21 mouse cellular contexts compared by ENCODE assay signal in the genomic region with DNA sequence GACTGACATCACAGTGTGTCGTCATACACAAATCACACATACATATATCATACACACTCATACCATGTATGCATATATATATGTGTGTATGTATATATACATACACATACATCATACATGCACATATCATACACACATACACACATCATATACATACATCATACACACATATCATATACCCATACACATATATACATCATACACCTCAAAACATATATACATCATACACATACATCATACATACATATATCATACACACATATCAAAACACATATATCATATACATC. TPM values are rescaled to one million over a fixed set of nuclear protein-coding genes. Genes with fewer than 3 reads are reported as not detected.
DNase-seq lines count a peak whose midpoint lies in the region; ATAC-seq and TF ChIP-seq lines count a peak whose summit lies in the region.
"Had no signal": no experiment of that assay in that cellular context is flagged by ENCODE, and none has a peak within 500 bp of the region (broad histone marks: within the 10 kb centered on the region; RNA-seq: fewer than 3 reads in every experiment).

No protein-coding gene starts in this region.

- H3K27ac ChIP-seq in embryonic facial prominence, embryonic 11.5 days (replicated peaks; ENCODE audit: low read depth, low read length), result no peak overlapping the region
- no peak overlapping the region for H3K27ac ChIP-seq in embryonic facial prominence, embryonic 10.5 days (replicated peaks)
- no peak overlapping the region for H3K27ac ChIP-seq in kidney, postnatal 0 days
- no peak overlapping the region for H3K27ac ChIP-seq in kidney, adult 2 months (ENCODE audit: insufficient read depth, low read depth, low read length)
- no peak overlapping the region for H3K27ac ChIP-seq in midbrain, postnatal 0 days (ENCODE audit: low read depth, low read length)
- H3K27ac ChIP-seq: layer of hippocampus, adult 2 months; limb, embryonic 15.5 days; stomach, postnatal 0 days had no signal

- no peak for DNase-seq in embryonic facial prominence, embryonic 11.5 days (ENCODE audit: low spot score)
- no peak for DNase-seq in embryonic facial prominence, embryonic 10.5 days (ENCODE audit: low spot score)
- DNase-seq in kidney, postnatal 0 days (ENCODE audit: low spot score), result no peak
- no peak for DNase-seq in kidney, adult 2 months
- no peak for DNase-seq in midbrain, postnatal 0 days (ENCODE audit: low spot score)
- DNase-seq in adrenal gland, postnatal 25 days, result no peak
- DNase-seq in layer of hippocampus, adult 8-10 months (ENCODE audit: low spot score in 2 of 2), result no peak

- peak; percentile 54 for ATAC-seq in embryonic facial prominence, embryonic 11.5 days (replicated peaks; ENCODE audit: insufficient number of reproducible peaks, low FRiP score, low TSS enrichment, low read depth)
- ATAC-seq in kidney, postnatal 0 days (replicated peaks; ENCODE audit: low FRiP score, low read depth), result 0 out of 2 replicates have a peak, but pooled peaks have one; percentile 15
- ATAC-seq in erythroblast, adult 5-6 weeks (replicated peaks; ENCODE audit: low FRiP score, poor library complexity, severe bottlenecking), result 0 out of 2 replicates have a peak, but pooled peaks have one; percentile 17
- ATAC-seq in midbrain, postnatal 0 days (ENCODE audit: low FRiP score), result peak; percentile 19; the same call in 1 of the 2 replicates

- no peak overlapping the region for H3K4me3 ChIP-seq in embryonic facial prominence, embryonic 11.5 days (ENCODE audit: low read depth, low read length)
- H3K4me3 ChIP-seq in embryonic facial prominence, embryonic 10.5 days, result no peak overlapping the region
- H3K4me3 ChIP-seq in kidney, postnatal 0 days (replicated peaks; ENCODE audit: low read depth, low read length), result no peak overlapping the region
- H3K4me3 ChIP-seq in kidney, adult 2 months (ENCODE audit: insufficient read depth, low read depth, low read length), result no peak overlapping the region
- H3K4me3 ChIP-seq in midbrain, postnatal 0 days (ENCODE audit: low read depth, low read length), result no peak overlapping the region
- H3K4me3 ChIP-seq: layer of hippocampus, adult 2 months; limb, embryonic 15.5 days; myocyte had no signal

- TF ChIP-seq CTCF in kidney, postnatal 0 days (IDR thresholded peaks at IDR 0.05; ENCODE audit: low read depth), result no peak
- no peak for TF ChIP-seq CTCF in kidney, adult 2 months (conservative IDR thresholded peaks at IDR 0.05; ENCODE audit: insufficient read depth, insufficient read length, low read depth, low read length)
- TF ChIP-seq CTCF in midbrain, postnatal 0 days (IDR thresholded peaks at IDR 0.05), result no peak

- H3K4me1 ChIP-seq in embryonic facial prominence, embryonic 11.5 days (ENCODE audit: control insufficient read depth, insufficient read depth, low read length), result no peaks in the 10 kb centered on the region
- no peaks in the 10 kb centered on the region for H3K4me1 ChIP-seq in embryonic facial prominence, embryonic 10.5 days
- no peaks in the 10 kb centered on the region for H3K4me1 ChIP-seq in kidney, postnatal 0 days (replicated peaks; ENCODE audit: insufficient read depth, low read length)
- no peaks in the 10 kb centered on the region for H3K4me1 ChIP-seq in kidney, adult 2 months (ENCODE audit: control insufficient read depth, insufficient read depth, low read length)
- H3K4me1 ChIP-seq in midbrain, postnatal 0 days (ENCODE audit: insufficient read depth, low read length), result no peaks in the 10 kb centered on the region
- H3K4me1 ChIP-seq: limb, embryonic 15.5 days had no signal

- no peak for TF ChIP-seq POLR2A in kidney, adult 2 months (IDR thresholded peaks at IDR 0.05; ENCODE audit: low read depth, low read length)

- 72% methylated on average over 1 of the region's 1 CpGs for WGBS in embryonic facial prominence, embryonic 11.5 days
- WGBS in embryonic facial prominence, embryonic 10.5 days, result 77% methylated on average over 1 of the region's 1 CpGs
- 79% methylated on average over 1 of the region's 1 CpGs for WGBS in kidney, postnatal 0 days
- 79% methylated on average over 1 of the region's 1 CpGs for WGBS in kidney, adult 2 months
- WGBS in midbrain, postnatal 0 days, result 55% methylated on average over 1 of the region's 1 CpGs

- no peaks in the 10 kb centered on the region for H3K27me3 ChIP-seq in embryonic facial prominence, embryonic 11.5 days (ENCODE audit: control insufficient read depth, insufficient read depth, low read length)
- no peaks in the 10 kb centered on the region for H3K27me3 ChIP-seq in embryonic facial prominence, embryonic 10.5 days (replicated peaks; ENCODE audit: low read depth, poor library complexity, severe bottlenecking)
- H3K27me3 ChIP-seq in kidney, postnatal 0 days (ENCODE audit: insufficient read depth, low read length), result no peaks in the 10 kb centered on the region
- no peaks in the 10 kb centered on the region for H3K27me3 ChIP-seq in kidney, adult 2 months (replicated peaks; ENCODE audit: control insufficient read depth, insufficient read depth, low read length)
- no peaks in the 10 kb centered on the region for H3K27me3 ChIP-seq in midbrain, postnatal 0 days (ENCODE audit: insufficient read depth, low read length)
- H3K27me3 ChIP-seq: limb, embryonic 15.5 days had no signal

- H3K9ac ChIP-seq in embryonic facial prominence, embryonic 11.5 days (replicated peaks; ENCODE audit: low read length), result no peak overlapping the region
- H3K9ac ChIP-seq in kidney, postnatal 0 days (ENCODE audit: low read depth, low read length), result no peak overlapping the region
- no peak overlapping the region for H3K9ac ChIP-seq in midbrain, postnatal 0 days (replicated peaks; ENCODE audit: low read length, poor library complexity, severe bottlenecking)
- H3K9ac ChIP-seq: limb, embryonic 15.5 days; liver, postnatal 0 days had no signal

- no peaks in the 10 kb centered on the region for H3K9me3 ChIP-seq in embryonic facial prominence, embryonic 11.5 days (replicated peaks; ENCODE audit: control insufficient read depth, low read length)
- H3K9me3 ChIP-seq in embryonic facial prominence, embryonic 10.5 days, result no peaks in the 10 kb centered on the region
- H3K9me3 ChIP-seq in kidney, postnatal 0 days (replicated peaks; ENCODE audit: low read length), result no peaks in the 10 kb centered on the region
- no peaks in the 10 kb centered on the region for H3K9me3 ChIP-seq in midbrain, postnatal 0 days (ENCODE audit: low read length)
- H3K9me3 ChIP-seq: limb, embryonic 15.5 days had no signal

- no peaks in the 10 kb centered on the region for H3K36me3 ChIP-seq in embryonic facial prominence, embryonic 11.5 days (replicated peaks; ENCODE audit: control insufficient read depth, insufficient read depth, low read depth, low read length)
- H3K36me3 ChIP-seq in embryonic facial prominence, embryonic 10.5 days (replicated peaks), result no peaks in the 10 kb centered on the region
- no peaks in the 10 kb centered on the region for H3K36me3 ChIP-seq in kidney, postnatal 0 days (ENCODE audit: insufficient read depth, low read length)
- H3K36me3 ChIP-seq in kidney, adult 2 months (ENCODE audit: control insufficient read depth, insufficient read depth, low read length), result no peaks in the 10 kb centered on the region
- peaks cover 3% of the 10 kb centered on the region; the same call in 1 of the 2 replicates for H3K36me3 ChIP-seq in midbrain, postnatal 0 days (ENCODE audit: insufficient read depth, low read length)

- H3K4me2 ChIP-seq in embryonic facial prominence, embryonic 11.5 days (ENCODE audit: low read depth, low read length), result no peak overlapping the region
- H3K4me2 ChIP-seq in kidney, postnatal 0 days (ENCODE audit: low read length), result no peak overlapping the region
- H3K4me2 ChIP-seq in midbrain, postnatal 0 days (ENCODE audit: low read depth, low read length, poor library complexity, severe bottlenecking), result no peak overlapping the region
- H3K4me2 ChIP-seq: limb, embryonic 15.5 days had no signal

RNA-seq across cellular contexts. Expression of a gene that starts 24.5 kb away (rescaled TPM):
- polyA plus RNA-seq in embryonic facial prominence, embryonic 11.5 days (2014; fragmentation: Nextera tagmentation; extraction: Ambion mirVana), result not detected in 2 replicates
- polyA plus RNA-seq in embryonic facial prominence, embryonic 10.5 days (2016; fragmentation: Nextera tagmentation; extraction: Ambion mirVana), result not detected in 2 replicates
- polyA plus RNA-seq in kidney, postnatal 0 days (2015; fragmentation: Nextera tagmentation; extraction: Ambion mirVana), result not detected in 2 replicates
- 0.11 TPM in 1 of 2 replicates, not detected in the other for polyA plus RNA-seq in kidney, adult 2 months (2012; rRNA removed)
- not detected in 2 replicates for total RNA-seq in erythroblast, adult 5-6 weeks (2015; ENCODE audit: low replicate concordance)
- not detected in 2 replicates for total RNA-seq in erythroblast, adult 5-6 weeks (2017; ENCODE audit: low replicate concordance)
- total RNA-seq in midbrain, postnatal 0 days (2014; rRNA removed), result not detected in 2 replicates
- not detected in 2 replicates for polyA plus RNA-seq in midbrain, postnatal 0 days (2015; fragmentation: Nextera tagmentation; extraction: Ambion mirVana)
- not detected in 2 replicates for total RNA-seq in adrenal gland, postnatal 25 days (2021)
- total RNA-seq in layer of hippocampus, adult 8-10 months (2022), result not detected
- total RNA-seq: adrenal gland, postnatal 10 days; gastrocnemius, postnatal 36 days; hematopoietic stem cell, adult 5-6 weeks; layer of hippocampus, adult 2 months; left cerebral cortex, postnatal 36 days; megakaryocyte-erythroid progenitor cell, adult 5-6 weeks had no signal
- polyA plus RNA-seq: brain, embryonic 14.5 days; embryonic facial prominence, embryonic 14.5 days; limb, embryonic 15.5 days; liver, postnatal 0 days; myocyte; stomach, postnatal 0 days; thymus, postnatal 0 days had no signal

RNA-seq across cellular contexts. Expression of a gene that starts 29.6 kb away (rescaled TPM):
- 2.5 and 2.7 TPM in 2 replicates for polyA plus RNA-seq in embryonic facial prominence, embryonic 11.5 days (2014; fragmentation: Nextera tagmentation; extraction: Ambion mirVana)
- 2.8 and 3.8 TPM in 2 replicates for polyA plus RNA-seq in embryonic facial prominence, embryonic 10.5 days (2016; fragmentation: Nextera tagmentation; extraction: Ambion mirVana)
- 1.2 and 1.8 TPM in 2 replicates for polyA plus RNA-seq in kidney, postnatal 0 days (2015; fragmentation: Nextera tagmentation; extraction: Ambion mirVana)
- 3.3 and 4.1 TPM in 2 replicates for polyA plus RNA-seq in kidney, adult 2 months (2012; rRNA removed)
- total RNA-seq in erythroblast, adult 5-6 weeks (2015; ENCODE audit: low replicate concordance), result not detected in 2 replicates
- not detected in 2 replicates for total RNA-seq in erythroblast, adult 5-6 weeks (2017; ENCODE audit: low replicate concordance)
- 2.5 and 6.4 TPM in 2 replicates for total RNA-seq in midbrain, postnatal 0 days (2014; rRNA removed)
- polyA plus RNA-seq in midbrain, postnatal 0 days (2015; fragmentation: Nextera tagmentation; extraction: Ambion mirVana), result 4.5 and 6.4 TPM in 2 replicates
- total RNA-seq in adrenal gland, postnatal 25 days (2021), result 3.5 and 5.9 TPM in 2 replicates
- 10 to 100 TPM in 2 of 4 experiments, 1 to 10 TPM in 2; 8.9 to 16.6 (median 11.0) TPM for total RNA-seq in layer of hippocampus, adult 8-10 months (2022)
- total RNA-seq: hematopoietic stem cell, adult 5-6 weeks; megakaryocyte-erythroid progenitor cell, adult 5-6 weeks had no signal
